Mouse (Mus musculus): ENCODE results near the gene Cdk4.

DNA sequence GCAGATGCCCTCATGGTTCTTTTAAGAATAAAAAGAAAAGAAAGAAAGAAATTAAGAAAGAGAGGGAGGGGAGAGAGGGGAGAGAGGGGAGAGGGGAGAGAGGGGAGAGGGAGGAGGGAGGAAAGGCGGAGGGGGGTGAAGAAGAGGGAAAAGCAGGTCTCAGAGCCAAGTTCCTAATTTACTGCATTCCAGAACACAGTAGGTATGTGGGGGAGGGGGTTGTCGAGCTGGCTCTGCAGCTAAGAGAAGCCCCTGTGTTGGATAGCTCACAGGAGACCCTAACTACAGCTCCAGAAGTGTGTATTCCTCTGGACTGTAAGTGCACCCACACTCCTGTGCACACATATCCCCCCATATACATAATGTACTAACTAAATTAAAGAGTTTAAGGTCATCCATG lies 46.3 kb upstream of the Cdk4 start:
- no peak for TF ChIP-seq CTCF (conservative IDR thresholded peaks at IDR 0.05; ENCODE audit: low read length)
- TF ChIP-seq POU5F1 (IDR thresholded peaks at IDR 0.05; ENCODE audit: borderline replicate concordance, low read length): no peak
- no peak for TF ChIP-seq NANOG (IDR thresholded peaks at IDR 0.05; ENCODE audit: borderline replicate concordance, low read length)

All from E14TG2a.4 (cell line).